Mouse (Mus musculus) brown adipose tissue, adult 24 weeks (tissue): ENCODE data around the gene Trim47. TPM values are rescaled to one million over a fixed set of nuclear protein-coding genes. Genes with fewer than 3 reads are reported as not detected.

Source experiments
- H3K27ac ChIP-seq: fragments of 200-500 bp; replicated peaks from 2 replicates; pipeline ENCODE4 v1.5.1; 2012; ENCODE audit warnings: low read depth, mild to moderate bottlenecking, low read length
- H3K4me1 ChIP-seq: fragments of 200-500 bp; 2 replicates; pipeline ENCODE4 v1.6.1; 2012; ENCODE audit warnings: low read length, mixed read lengths; ENCODE audit not compliant: control insufficient read depth, insufficient read depth, insufficient read length
- H3K4me3 ChIP-seq: fragments of 200-500 bp; 2 replicates; pipeline ENCODE4 v1.5.1; 2012; ENCODE audit warnings: low read depth, mild to moderate bottlenecking, low read length, moderate library complexity; ENCODE audit not compliant: insufficient read depth
- polyA plus RNA-seq: library from polyadenylated mRNA; stranded (reverse); fragments of >200 nt; gene quantifications from 2 replicates; pipeline ENCODE4 v1.2.4, GENCODE M21; 2012; ENCODE audit not compliant: missing spikeins, insufficient read depth, insufficient read length

Trim47 gene
- polyA plus RNA-seq = 4.6 and 8.3 TPM in 2 replicates

- Histone ChIP-seq H3K27ac (no peak within 1 kb of the TSS), H3K4me3 (no peak within 1 kb of the TSS), H3K4me1 (peaks cover 16% of the 10 kb centered on the region)
Measured at GRCm38 (mm10) chr11:116127156-116127980, at the start of gene Trim47. TSS of gene Trim47 (minus strand) at chr11:116127210.

- no peak overlapping the region for H3K27ac ChIP-seq
- no peak overlapping the region for H3K4me3 ChIP-seq
- H3K4me1 ChIP-seq = no peaks in the 10 kb centered on the region
Measured at GRCm38 (mm10) chr11:116176010-116176409, 49.0 kb upstream of the Trim47 start.

- Histone ChIP-seq H3K4me1 (no peaks in the 10 kb centered on the region), H3K27ac (no peak overlapping the region), H3K4me3 (no peak overlapping the region)
Measured at GRCm38 (mm10) chr11:116174775-116175448, 47.9 kb upstream of the Trim47 start.

- Histone ChIP-seq H3K4me1 (no peaks in the 10 kb centered on the region), H3K4me3 (no peak overlapping the region), H3K27ac (no peak overlapping the region)
Measured at GRCm38 (mm10) chr11:116171959-116172358, 44.9 kb upstream of the Trim47 start.

DNA sequence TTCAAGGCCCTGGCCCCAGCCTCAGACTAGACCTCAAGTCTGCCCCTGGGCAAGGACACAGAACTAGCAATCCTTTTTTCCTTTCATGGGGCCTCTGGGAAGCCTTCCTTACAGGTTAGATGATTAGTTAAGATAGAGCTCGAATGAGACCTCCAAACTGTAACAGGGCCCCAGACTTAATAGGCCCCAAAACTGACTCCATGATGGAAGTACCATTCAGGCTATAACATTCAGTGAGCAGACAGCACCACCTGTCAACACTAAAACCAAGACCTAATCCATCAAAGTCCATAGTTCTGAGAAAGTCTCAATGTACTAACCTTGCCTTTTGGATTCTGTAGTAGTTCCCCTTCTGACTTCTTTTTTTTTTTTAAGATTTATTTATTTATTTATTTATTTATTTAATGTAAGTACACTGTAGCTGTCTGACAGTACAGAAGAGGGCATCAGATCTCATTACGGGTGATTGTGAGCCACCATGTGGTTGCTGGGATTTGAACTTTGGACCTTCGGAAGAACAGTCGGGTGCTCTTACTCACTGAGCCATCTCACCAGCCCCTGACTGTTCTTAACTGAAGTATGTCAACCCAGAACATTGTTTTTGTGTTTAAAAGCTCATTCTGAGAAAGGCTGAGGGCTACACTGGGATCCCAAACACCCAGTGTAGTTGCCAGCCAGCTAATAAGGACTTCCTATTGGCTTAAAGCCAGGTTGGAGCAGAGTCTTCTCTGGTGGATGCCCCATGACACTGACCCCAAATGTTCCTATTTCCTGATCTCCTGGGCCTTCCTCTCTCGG lies 43.2 kb upstream of the Trim47 start:
- Histone ChIP-seq H3K27ac (no peak overlapping the region), H3K4me3 (no peak overlapping the region), H3K4me1 (no peaks in the 10 kb centered on the region)

- Histone ChIP-seq H3K27ac (no peak overlapping the region), H3K4me3 (no peak overlapping the region), H3K4me1 (no peaks in the 10 kb centered on the region)
Measured at GRCm38 (mm10) chr11:116169214-116169613, 42.2 kb upstream of the Trim47 start.

DNA sequence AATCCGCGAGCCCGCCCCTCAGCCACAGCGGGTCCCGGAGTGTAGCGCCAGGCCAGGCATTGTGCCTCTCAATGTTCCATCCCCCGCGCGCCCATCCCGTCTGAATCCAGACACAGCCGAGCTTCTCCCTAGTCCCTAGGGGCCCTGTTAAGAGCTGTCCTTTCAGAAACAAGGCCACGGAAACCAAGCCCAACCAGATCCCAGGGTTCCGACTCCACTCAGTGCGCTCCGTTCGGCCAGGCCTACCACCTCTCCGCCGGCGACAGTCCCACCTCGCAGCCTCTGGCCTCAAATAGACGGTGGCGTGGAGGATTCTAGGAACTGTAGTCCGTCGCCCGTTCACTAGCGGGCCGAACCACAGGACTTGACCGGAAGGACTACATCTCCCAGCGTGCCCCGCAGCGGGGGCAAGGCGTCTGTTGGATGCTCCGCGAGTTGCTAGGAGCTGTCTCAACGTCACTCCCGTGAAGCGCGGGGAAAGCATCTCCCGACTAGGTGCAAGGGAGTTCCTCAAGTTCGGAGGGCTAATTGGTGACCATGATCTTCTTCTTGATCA lies 41.0 kb upstream of the Trim47 start, which contains the start of gene Fbf1:
Gene Fbf1 (minus strand): TSS at position 283 of the 556 bp plus-strand sequence.
- no peaks in the 10 kb centered on the region for H3K4me1 ChIP-seq
- H3K4me3 ChIP-seq = peak within 1 kb of the TSS; percentile 74
- H3K27ac ChIP-seq = peak within 1 kb of the TSS; percentile 59

DNA sequence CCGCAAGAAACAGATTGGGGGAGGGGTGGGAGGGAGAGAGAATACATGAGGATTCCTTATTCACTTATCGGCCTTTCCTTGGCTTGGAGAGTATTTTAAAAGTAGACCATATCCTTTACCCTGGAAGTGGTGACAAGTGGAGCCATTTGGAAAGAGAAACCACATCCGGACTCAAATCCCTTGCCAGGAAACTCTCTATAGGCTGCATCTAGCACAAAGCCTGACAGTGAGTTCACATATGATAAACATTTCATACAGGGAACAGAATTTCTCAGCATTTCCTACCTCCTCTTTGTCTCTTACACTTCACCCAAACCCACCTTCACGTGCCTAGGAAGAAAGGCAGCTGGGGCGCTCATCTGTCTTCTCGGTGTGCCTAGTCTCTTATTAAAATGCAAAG lies 40.2 kb upstream of the Trim47 start:
- Histone ChIP-seq H3K27ac (peak overlapping the region; percentile 59), H3K4me3 (peak overlapping the region; percentile 74), H3K4me1 (no peaks in the 10 kb centered on the region)

- H3K4me3 ChIP-seq = no peak overlapping the region
- H3K4me1 ChIP-seq = no peaks in the 10 kb centered on the region
- no peak overlapping the region for H3K27ac ChIP-seq
Measured at GRCm38 (mm10) chr11:116163002-116163401, 36.0 kb upstream of the Trim47 start.

GRCm38 (mm10) chr11:116162146-116162545 lies 35.1 kb upstream of the Trim47 start:
- H3K4me1 ChIP-seq = no peaks in the 10 kb centered on the region
- no peak overlapping the region for H3K27ac ChIP-seq
- no peak overlapping the region for H3K4me3 ChIP-seq

- no peaks in the 10 kb centered on the region for H3K4me1 ChIP-seq
Measured at GRCm38 (mm10) chr11:116161312-116161711, 34.3 kb upstream of the Trim47 start.

DNA sequence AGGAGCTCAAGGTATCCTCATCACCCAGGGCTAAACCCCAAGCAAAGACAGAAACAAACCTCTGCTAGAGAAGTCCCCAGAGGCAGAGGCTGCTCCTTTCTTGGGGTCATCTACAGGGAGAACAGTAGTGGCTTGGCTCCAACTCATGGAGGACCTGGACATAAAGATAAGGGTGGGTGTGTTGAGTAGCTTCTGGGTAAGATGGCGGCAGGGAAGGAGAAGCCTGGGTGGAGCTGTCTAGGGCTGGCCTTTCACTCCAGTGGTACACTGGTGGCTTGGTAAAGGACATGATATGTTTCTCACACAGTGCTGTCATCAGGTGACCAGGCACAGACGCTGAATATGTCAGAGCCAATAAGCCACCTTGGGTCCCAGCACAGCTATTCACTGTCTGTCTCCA lies 23.9 kb upstream of the Trim47 start:
- H3K4me1 ChIP-seq = no peaks in the 10 kb centered on the region

More at GRCm38 (mm10) chr11:116161312-116161711, 34.3 kb upstream of the Trim47 start:
- Histone ChIP-seq H3K27ac (no peak overlapping the region), H3K4me3 (no peak overlapping the region)

DNA sequence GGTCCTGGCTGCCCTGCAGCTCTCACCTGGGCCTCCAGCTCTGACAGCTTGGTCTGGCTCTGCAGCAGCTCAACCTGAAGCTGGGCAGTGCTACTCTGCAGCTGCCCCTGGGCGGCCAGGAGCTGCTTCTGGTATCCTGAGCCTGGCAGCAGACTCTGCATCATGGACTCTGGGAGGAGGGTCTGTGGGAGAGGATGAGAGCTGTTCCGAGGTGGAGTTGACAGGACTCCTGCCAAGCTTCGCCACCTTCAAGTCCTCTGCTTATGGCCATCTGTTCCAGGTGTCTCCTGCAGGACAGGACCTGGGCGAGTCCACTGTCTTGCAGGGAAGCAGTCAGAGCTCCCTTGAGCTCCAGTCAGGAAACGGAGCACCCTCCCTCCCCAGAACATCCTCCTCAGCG lies 22.3 kb upstream of the Trim47 start:
- no peaks in the 10 kb centered on the region for H3K4me1 ChIP-seq
- H3K4me3 ChIP-seq = no peak overlapping the region
- H3K27ac ChIP-seq = no peak overlapping the region

More for the DNA sequence above, 23.9 kb upstream of the Trim47 start:
- no peak overlapping the region for H3K4me3 ChIP-seq
- H3K27ac ChIP-seq = no peak overlapping the region

DNA sequence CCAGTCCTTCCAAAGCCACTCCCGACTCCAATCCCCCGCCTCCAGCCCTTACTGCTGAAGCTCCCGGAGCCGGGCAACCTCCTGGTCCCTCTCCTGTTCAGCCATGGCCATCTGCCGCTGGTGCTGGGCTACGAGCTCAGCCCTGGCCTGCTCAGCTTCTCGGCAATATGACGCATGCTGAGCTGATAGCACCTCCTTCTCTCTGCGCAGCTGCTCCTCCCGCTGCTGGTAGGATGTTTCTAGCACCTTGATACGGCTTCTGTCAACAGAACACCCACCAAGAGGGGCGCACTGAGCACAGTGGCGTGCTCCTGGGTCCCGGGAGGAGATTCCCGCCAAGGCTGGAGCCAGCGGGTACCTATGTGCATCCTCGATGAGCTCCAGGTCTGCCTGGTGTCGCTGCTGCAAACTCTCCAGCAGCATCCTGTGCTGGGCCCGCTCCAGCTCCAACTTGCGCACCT lies 21.8 kb upstream of the Trim47 start:
- no peak overlapping the region for H3K4me3 ChIP-seq
- no peaks in the 10 kb centered on the region for H3K4me1 ChIP-seq
- H3K27ac ChIP-seq = no peak overlapping the region
